Mouse (Mus musculus) central nervous system, embryonic 11.5 days (tissue): ENCODE measurements around the gene Bnipl. TPM values are rescaled to one million over a fixed set of nuclear protein-coding genes. Genes with fewer than 3 reads are reported as not detected.

Experiments used
- polyA plus RNA-seq: library from polyadenylated mRNA; depleted of rRNA; stranded (reverse); fragments of >200 nt; gene quantifications from 2 replicates; pipeline ENCODE4 v1.2.3, GENCODE M21; 2012; rRNA removed

Gene Bnipl
- polyA plus RNA-seq: 0.80 and 1.3 TPM in 2 replicates

GRCm38 (mm10) chr3:95250783-95251424 is at the start of gene Bnipl:
Gene Bnipl (minus strand): TSS chr3:95251193.

GRCm38 (mm10) chr3:95281216-95282126 is 30.5 kb upstream of the Bnipl start, which contains the start of the genes Mindy1 and Prune1:
Gene Mindy1 (plus strand): TSS chr3:95281345.
Gene Prune1 (minus strand): TSS chr3:95282076.

GRCm38 (mm10) chr3:95241498-95241897 is 9.5 kb downstream of the Bnipl start, which contains the start of gene Gm128:
Gene Gm128 (minus strand): TSS chr3:95241598.

GRCm38 (mm10) chr3:95231298-95232221 is 19.4 kb downstream of the Bnipl start, which contains the start of gene Mllt11:
Gene Mllt11 (minus strand): TSS chr3:95232171.

GRCm38 (mm10) chr3:95228148-95228893 is 22.7 kb downstream of the Bnipl start, which contains the start of gene Cdc42se1:
Gene Cdc42se1 (plus strand): TSS chr3:95228732.

GRCm38 (mm10) chr3:95217255-95218134 is 33.5 kb downstream of the Bnipl start, which contains the start of gene Gabpb2:
Gene Gabpb2 (minus strand): TSS chr3:95217916.

Other genes starting within 250 kb of the Bnipl start
- 29.7 and 31.1 TPM in 2 replicates for gene Zfp687, start 235.7 kb downstream of the Bnipl start, polyA plus RNA-seq
- gene Psmd4, start 208.6 kb downstream of the Bnipl start, polyA plus RNA-seq: 271 and 275 TPM in 2 replicates
- 33.8 and 81.9 TPM in 2 replicates for gene Pip5k1a, start 144.3 kb downstream of the Bnipl start, polyA plus RNA-seq
- 193 and 212 TPM in 2 replicates for gene Vps72, start 140.2 kb downstream of the Bnipl start, polyA plus RNA-seq
- 1.0 and 2.2 TPM in 2 replicates for gene Tmod4, start 126.7 kb downstream of the Bnipl start, polyA plus RNA-seq
- 115 and 209 TPM in 2 replicates for gene Scnm1, start 117.2 kb downstream of the Bnipl start, polyA plus RNA-seq
- gene Lysmd1, start 117.1 kb downstream of the Bnipl start, polyA plus RNA-seq: 11.6 and 14.4 TPM in 2 replicates
- 1.4 and 1.6 TPM in 2 replicates for gene Tnfaip8l2, start 108.8 kb downstream of the Bnipl start, polyA plus RNA-seq
- 64.4 and 77.1 TPM in 2 replicates for gene Sema6c, start 90.7 kb downstream of the Bnipl start, polyA plus RNA-seq
- gene Gabpb2, start 33.3 kb downstream of the Bnipl start, polyA plus RNA-seq: 28.3 and 30.4 TPM in 2 replicates
- gene Cdc42se1, start 22.5 kb downstream of the Bnipl start, polyA plus RNA-seq: 62.7 and 103 TPM in 2 replicates
- 134 and 151 TPM in 2 replicates for gene Mllt11, start 19.0 kb downstream of the Bnipl start, polyA plus RNA-seq
- 0.22 and 0.53 TPM in 2 replicates for gene Gm128, start 9.6 kb downstream of the Bnipl start, polyA plus RNA-seq
- gene Mindy1, start 30.2 kb upstream of the Bnipl start, polyA plus RNA-seq: 30.3 and 35.1 TPM in 2 replicates
- 24.0 and 29.2 TPM in 2 replicates for gene Prune1, start 30.9 kb upstream of the Bnipl start, polyA plus RNA-seq
- 2.6 and 2.8 TPM in 2 replicates for gene Anxa9, start 56.0 kb upstream of the Bnipl start, polyA plus RNA-seq
- 69.3 and 111 TPM in 2 replicates for gene Cers2, start 63.6 kb upstream of the Bnipl start, polyA plus RNA-seq
- gene Setdb1, start 106.0 kb upstream of the Bnipl start, polyA plus RNA-seq: 62.2 and 65.8 TPM in 2 replicates
- not detected in 2 replicates for gene 4930558C23Rik, start 151.6 kb upstream of the Bnipl start, polyA plus RNA-seq
- 30.4 and 39.4 TPM in 2 replicates for gene Arnt, start 183.2 kb upstream of the Bnipl start, polyA plus RNA-seq
- gene Ctsk, start 248.1 kb upstream of the Bnipl start, polyA plus RNA-seq: 8.1 and 10.8 TPM in 2 replicates